Mouse (Mus musculus): ENCODE results near the gene Ptger4. TPM values are rescaled to one million over a fixed set of nuclear protein-coding genes. Genes with fewer than 3 reads are reported as not detected.

Gene Ptger4
- total RNA-seq (2014; rRNA removed; ENCODE audit: low replicate concordance), result 3.0 and 9.0 TPM in 2 replicates
- polyA plus RNA-seq (2015; fragmentation: Nextera tagmentation; extraction: Ambion mirVana), result 4.3 and 5.0 TPM in 2 replicates

DNA sequence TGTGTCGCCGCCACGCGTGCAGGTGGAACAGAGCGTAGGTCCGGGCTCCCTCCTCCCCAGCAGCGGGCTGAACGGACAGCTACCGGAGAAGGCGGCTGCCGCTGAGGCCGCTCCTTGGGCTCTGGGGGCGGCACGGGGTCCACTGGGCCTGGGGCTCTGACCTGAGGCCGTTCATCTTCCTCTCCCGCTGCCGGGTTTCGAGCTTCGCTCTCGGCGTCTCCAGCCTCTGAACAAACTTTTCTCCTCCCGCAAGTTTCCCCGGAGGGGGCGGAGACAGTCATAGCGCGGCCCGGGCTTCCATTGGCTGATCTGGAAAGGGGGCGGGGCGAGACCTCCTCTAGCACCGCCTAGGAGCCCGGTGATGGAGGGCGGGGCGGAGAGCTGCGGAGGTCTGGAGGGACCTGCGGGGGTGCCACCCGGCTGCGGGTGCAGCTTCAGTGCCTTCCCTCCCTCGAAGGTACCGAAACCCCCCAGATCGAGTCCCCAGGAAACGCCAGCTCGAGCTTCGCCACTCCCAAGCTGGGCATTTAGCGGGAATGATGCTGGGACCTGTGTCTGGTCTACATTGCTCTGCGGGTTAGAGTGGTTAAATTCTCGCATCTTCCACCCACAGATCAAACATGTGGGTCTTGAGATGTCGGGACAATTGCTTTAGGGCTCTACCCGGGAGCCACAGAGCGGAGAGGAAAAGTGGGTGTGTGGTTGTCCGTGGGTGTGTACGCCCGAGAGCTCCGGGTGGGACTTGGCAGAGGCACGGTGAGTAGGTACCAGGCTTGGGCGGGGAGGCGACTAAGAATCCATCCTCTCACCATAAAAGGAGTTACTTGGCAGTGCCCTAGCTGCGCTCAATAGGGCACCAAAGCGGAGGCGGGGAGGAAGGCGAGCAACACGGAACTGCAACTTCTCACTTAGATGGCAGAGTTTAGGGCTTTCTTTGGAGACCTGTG lies at the start of gene Ptger4:
TSS of gene Ptger4 (minus strand) at position 229 of the 947 bp plus-strand sequence.
- peak; percentile 82 for DNase-seq (ENCODE audit: low spot score)
- no peak within 1 kb of the TSS for H3K27ac ChIP-seq (ENCODE audit: low read depth)
- peak within 1 kb of the TSS; percentile 61 for H3K4me3 ChIP-seq (ENCODE audit: low read depth, low read length)
- WGBS, result 1% methylated on average over 61 of the region's 61 CpGs
- H3K27me3 ChIP-seq (ENCODE audit: control insufficient read depth, insufficient read depth, low read length), result peaks cover 40% of the 10 kb centered on the region
- H3K9ac ChIP-seq (replicated peaks; ENCODE audit: low read depth, low read length), result peak within 1 kb of the TSS; percentile 40; the same call in 1 of the 2 replicates
- peaks cover 23% of the 10 kb centered on the region for H3K4me1 ChIP-seq (ENCODE audit: control insufficient read depth, insufficient read depth)
- H3K36me3 ChIP-seq (replicated peaks; ENCODE audit: control insufficient read depth, insufficient read depth, low read length), result no peaks in the 10 kb centered on the region
- H3K9me3 ChIP-seq (replicated peaks; ENCODE audit: control insufficient read depth, low read length), result no peaks in the 10 kb centered on the region
- H3K4me2 ChIP-seq (ENCODE audit: low read depth, low read length), result peak within 1 kb of the TSS; percentile 89
- TF ChIP-seq EP300 (IDR thresholded peaks at IDR 0.05; ENCODE audit: low read depth) (no peak), CTCF (IDR thresholded peaks at IDR 0.05; ENCODE audit: low read depth) (no peak)
- ATAC-seq (ENCODE audit: insufficient read depth, low read depth), result peak; percentile 90

GRCm38 (mm10) chr15:5288412-5288811 lies 44.4 kb upstream of the Ptger4 start:
- no peak for TF ChIP-seq EP300 (IDR thresholded peaks at IDR 0.05; ENCODE audit: low read depth)
- no peak for TF ChIP-seq CTCF (IDR thresholded peaks at IDR 0.05; ENCODE audit: low read depth)
- DNase-seq (ENCODE audit: low spot score), result no peak
- no peak overlapping the region for H3K4me2 ChIP-seq (ENCODE audit: low read depth, low read length)

GRCm38 (mm10) chr15:5287072-5287471 lies 43.1 kb upstream of the Ptger4 start:
- ATAC-seq (ENCODE audit: insufficient read depth, low read depth) (no peak), DNase-seq (ENCODE audit: low spot score) (no peak)
- Histone ChIP-seq H3K4me2 (ENCODE audit: low read depth, low read length) (no peak overlapping the region), H3K36me3 (replicated peaks; ENCODE audit: control insufficient read depth, insufficient read depth, low read length) (no peaks in the 10 kb centered on the region), H3K9me3 (replicated peaks; ENCODE audit: control insufficient read depth, low read length) (no peaks in the 10 kb centered on the region), H3K27ac (ENCODE audit: low read depth) (no peak overlapping the region), H3K27me3 (ENCODE audit: control insufficient read depth, insufficient read depth, low read length) (no peaks in the 10 kb centered on the region), H3K4me3 (ENCODE audit: low read depth, low read length) (no peak overlapping the region), H3K4me1 (ENCODE audit: control insufficient read depth, insufficient read depth) (no peaks in the 10 kb centered on the region), H3K9ac (replicated peaks; ENCODE audit: low read depth, low read length) (no peak overlapping the region)
- TF ChIP-seq EP300 (IDR thresholded peaks at IDR 0.05; ENCODE audit: low read depth) (no peak), CTCF (IDR thresholded peaks at IDR 0.05; ENCODE audit: low read depth) (no peak)
- WGBS, result 76% methylated on average over 5 of the region's 5 CpGs

More at GRCm38 (mm10) chr15:5288412-5288811, 44.4 kb upstream of the Ptger4 start:
- ATAC-seq (ENCODE audit: insufficient read depth, low read depth), result no peak
- no peak overlapping the region for H3K27ac ChIP-seq (ENCODE audit: low read depth)
- H3K4me1 ChIP-seq (ENCODE audit: control insufficient read depth, insufficient read depth), result no peaks in the 10 kb centered on the region
- no peaks in the 10 kb centered on the region for H3K27me3 ChIP-seq (ENCODE audit: control insufficient read depth, insufficient read depth, low read length)
- WGBS, result 66% methylated on average over 8 of the region's 8 CpGs
- no peaks in the 10 kb centered on the region for H3K9me3 ChIP-seq (replicated peaks; ENCODE audit: control insufficient read depth, low read length)
- no peaks in the 10 kb centered on the region for H3K36me3 ChIP-seq (replicated peaks; ENCODE audit: control insufficient read depth, insufficient read depth, low read length)
- H3K4me3 ChIP-seq (ENCODE audit: low read depth, low read length), result no peak overlapping the region
- no peak overlapping the region for H3K9ac ChIP-seq (replicated peaks; ENCODE audit: low read depth, low read length)

- ATAC-seq (ENCODE audit: insufficient read depth, low read depth), result no peak
- H3K9me3 ChIP-seq (replicated peaks; ENCODE audit: control insufficient read depth, low read length), result peaks cover 10% of the 10 kb centered on the region; the same call in 1 of the 2 replicates
- no peak overlapping the region for H3K27ac ChIP-seq (ENCODE audit: low read depth)
- no peak overlapping the region for H3K4me2 ChIP-seq (ENCODE audit: low read depth, low read length)
- no peak for DNase-seq (ENCODE audit: low spot score)
- no peaks in the 10 kb centered on the region for H3K27me3 ChIP-seq (ENCODE audit: control insufficient read depth, insufficient read depth, low read length)
- no peaks in the 10 kb centered on the region for H3K36me3 ChIP-seq (replicated peaks; ENCODE audit: control insufficient read depth, insufficient read depth, low read length)
- no peaks in the 10 kb centered on the region for H3K4me1 ChIP-seq (ENCODE audit: control insufficient read depth, insufficient read depth)
- no peak overlapping the region for H3K9ac ChIP-seq (replicated peaks; ENCODE audit: low read depth, low read length)
- 83% methylated on average over 2 of the region's 2 CpGs for WGBS
- no peak overlapping the region for H3K4me3 ChIP-seq (ENCODE audit: low read depth, low read length)
- no peak for TF ChIP-seq EP300 (IDR thresholded peaks at IDR 0.05; ENCODE audit: low read depth)
- TF ChIP-seq CTCF (IDR thresholded peaks at IDR 0.05; ENCODE audit: low read depth), result no peak
These were observed 37.3 kb upstream of the Ptger4 start for GRCm38 (mm10) chr15:5281316-5281715.

DNA sequence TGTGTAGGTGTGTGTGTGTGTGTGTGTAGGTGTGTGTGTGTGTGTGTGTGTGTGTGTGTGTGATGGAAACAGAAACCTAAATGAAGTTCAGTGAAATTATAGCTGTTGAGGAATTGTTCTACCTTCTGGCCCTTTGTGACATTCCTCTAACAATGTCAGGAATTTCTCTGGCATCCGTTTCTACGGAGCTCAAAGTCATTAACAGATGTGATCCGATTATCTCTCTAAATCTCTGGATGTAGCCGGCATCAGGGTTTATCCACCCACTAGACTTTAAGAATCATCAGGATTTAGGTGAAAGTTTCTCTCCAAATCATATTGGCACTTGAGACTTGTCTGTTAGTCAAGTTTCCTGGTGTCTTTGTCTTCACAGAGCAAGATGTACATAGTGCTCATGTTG lies 35.8 kb upstream of the Ptger4 start:
- Histone ChIP-seq H3K27me3 (ENCODE audit: control insufficient read depth, insufficient read depth, low read length) (no peaks in the 10 kb centered on the region), H3K9ac (replicated peaks; ENCODE audit: low read depth, low read length) (no peak overlapping the region), H3K4me1 (ENCODE audit: control insufficient read depth, insufficient read depth) (no peaks in the 10 kb centered on the region), H3K9me3 (replicated peaks; ENCODE audit: control insufficient read depth, low read length) (peaks cover 10% of the 10 kb centered on the region; the same call in 1 of the 2 replicates), H3K36me3 (replicated peaks; ENCODE audit: control insufficient read depth, insufficient read depth, low read length) (no peaks in the 10 kb centered on the region), H3K27ac (ENCODE audit: low read depth) (no peak overlapping the region), H3K4me2 (ENCODE audit: low read depth, low read length) (no peak overlapping the region), H3K4me3 (ENCODE audit: low read depth, low read length) (no peak overlapping the region)
- no peak for DNase-seq (ENCODE audit: low spot score)
- no peak for ATAC-seq (ENCODE audit: insufficient read depth, low read depth)
- WGBS, result 40% methylated on average over 4 of the region's 4 CpGs
- TF ChIP-seq EP300 (IDR thresholded peaks at IDR 0.05; ENCODE audit: low read depth), result no peak
- no peak for TF ChIP-seq CTCF (IDR thresholded peaks at IDR 0.05; ENCODE audit: low read depth)

Data from heart, postnatal 0 days (tissue).